Mouse (Mus musculus) c-Kit-positive CD71-positive TER-119-negative erythroid progenitor cells, embryonic 14.5 days (primary cell): ENCODE measurements around the gene Tmc5.

Source experiments
- DNase-seq: peaks from one replicate; pipeline ENCODE4 v3.0.0-alpha.2; 2013; ENCODE audit warnings: low read depth

The Tmc5 gene

DNA sequence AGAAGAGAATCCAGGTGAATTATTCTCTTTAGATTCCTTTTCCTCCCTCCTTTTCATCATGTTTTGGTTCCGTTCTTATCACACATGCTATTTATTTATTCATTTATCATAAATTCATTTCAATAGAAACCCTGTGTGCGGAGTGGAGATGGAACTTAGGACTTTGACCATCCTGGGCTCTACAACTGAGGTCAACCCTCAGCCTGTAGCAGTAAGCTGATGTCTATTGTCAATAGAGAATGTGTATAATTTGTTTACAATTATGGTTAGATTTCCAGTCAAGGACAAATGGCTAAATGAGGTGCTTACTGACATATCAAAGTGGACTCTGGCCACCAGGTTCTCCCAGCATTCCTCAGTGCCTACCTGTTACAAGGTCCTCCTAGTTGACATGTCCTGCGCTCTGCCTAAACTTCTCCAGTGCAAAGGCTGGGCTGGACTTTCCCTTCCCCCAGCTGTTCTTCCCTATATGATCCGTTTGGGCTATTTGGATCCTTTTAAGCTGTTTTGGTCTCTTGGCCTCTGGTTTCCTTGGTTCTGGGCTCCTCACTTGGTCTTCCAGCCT lies 14.2 kb downstream of the Tmc5 start:
- DNase-seq, result no peak

DNA sequence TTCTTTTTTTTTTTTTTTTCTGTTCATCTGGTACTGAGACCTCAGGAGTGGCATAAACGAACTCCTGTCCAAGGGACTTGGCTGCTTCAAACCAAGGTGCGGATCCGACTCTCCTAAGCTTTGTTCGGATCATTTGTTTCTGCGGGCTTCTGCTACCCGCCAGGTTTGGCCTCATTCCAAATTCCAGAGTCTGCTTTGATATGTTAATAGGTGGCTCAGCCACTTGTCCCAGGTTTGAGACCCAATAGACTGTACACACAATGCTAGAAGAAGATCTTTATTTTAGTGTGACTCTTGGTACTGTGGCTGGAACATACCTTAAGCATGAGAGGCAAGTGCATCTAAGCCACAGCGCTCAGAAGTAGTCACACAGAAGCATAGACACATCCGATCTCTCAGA lies 14.8 kb downstream of the Tmc5 start:
- no peak for DNase-seq

DNA sequence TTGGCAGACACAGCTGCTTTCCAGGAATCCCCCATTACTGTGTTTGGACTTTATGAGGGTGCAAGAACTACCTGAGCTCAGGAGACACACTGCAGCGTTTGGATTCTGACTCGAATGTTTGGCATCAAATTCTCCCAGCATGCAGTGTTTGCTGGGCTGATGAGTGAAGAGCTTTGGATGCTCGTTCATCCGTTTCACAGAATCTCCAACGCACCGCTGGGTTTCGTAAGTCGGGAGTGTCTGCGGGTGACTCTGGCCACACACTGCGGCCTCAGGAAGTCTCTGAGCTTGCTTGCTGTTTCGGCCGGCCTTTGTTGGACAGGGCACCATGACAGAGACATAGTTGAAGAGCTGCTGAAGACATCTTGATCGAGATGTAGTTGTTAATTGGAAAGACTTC lies 17.0 kb downstream of the Tmc5 start:
- DNase-seq, result no peak

DNA sequence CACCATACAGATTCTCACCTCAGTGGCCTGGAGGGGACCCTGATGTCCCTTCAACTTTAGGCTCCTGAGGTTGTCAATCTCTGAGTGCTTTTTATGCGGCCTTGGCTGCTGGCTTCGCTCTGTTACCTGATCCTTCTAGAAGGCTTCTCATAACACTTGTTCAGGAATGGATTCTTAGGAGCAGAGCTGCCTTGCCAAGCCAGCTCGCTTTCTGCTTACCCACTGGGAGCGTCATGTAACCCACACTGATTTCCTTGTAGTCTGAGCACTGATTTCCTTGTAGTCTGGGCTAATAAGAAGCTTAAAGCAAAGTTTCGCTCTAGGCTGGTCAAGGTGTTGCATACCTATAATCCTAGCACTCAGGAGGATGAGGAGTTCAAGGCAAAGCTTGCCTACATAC lies 21.0 kb downstream of the Tmc5 start:
- DNase-seq, result no peak

DNA sequence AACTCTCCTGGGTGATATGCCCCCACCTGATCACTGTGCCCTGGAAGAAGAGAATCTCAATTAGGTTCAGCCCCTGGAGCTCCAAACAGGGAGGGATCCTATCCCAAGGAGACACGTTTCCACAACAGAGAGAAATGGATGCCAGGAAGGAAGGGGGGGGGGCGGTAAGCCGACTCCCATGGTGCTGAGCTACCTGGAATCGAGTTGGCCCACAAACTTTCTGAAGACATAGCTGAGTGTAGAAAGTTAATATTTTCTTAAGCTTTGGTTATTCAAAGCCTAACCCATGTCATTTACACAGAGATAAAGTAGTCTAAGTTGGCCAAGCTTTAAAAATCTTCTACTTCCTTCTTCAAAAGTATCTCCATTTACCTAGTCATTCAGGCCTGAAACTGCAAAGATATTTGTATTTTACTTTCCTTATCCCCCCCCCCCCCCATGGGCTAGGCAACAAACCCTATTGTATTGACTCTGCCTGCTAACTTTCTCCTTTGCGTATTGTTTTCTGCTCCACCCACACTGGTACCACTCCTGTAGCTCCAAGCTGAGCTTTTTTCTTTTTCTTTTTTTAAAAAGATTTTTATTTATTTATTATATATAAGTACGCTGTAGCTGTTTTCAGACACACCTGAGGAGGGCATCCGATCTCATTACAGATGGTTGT lies 23.3 kb downstream of the Tmc5 start:
- no peak for DNase-seq

DNA sequence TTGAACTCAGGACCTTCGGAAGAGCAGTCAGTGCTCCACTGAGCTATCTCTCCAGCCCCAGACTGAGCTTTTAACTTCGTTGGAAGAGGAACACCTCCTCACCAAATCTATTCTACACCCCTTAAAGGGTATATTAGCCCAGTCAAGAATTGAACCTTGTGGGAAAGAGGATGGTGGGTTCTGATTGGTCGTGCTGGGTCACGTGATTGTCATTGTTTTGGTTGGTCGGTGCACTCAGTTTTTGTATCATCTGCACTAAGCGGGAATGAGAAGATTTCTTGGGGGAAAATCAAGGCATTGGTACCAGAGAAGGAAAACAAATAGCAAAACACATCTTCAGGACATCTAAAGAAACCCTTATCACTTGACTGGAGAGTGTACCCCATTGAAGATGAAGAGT lies 24.0 kb downstream of the Tmc5 start:
- no peak for DNase-seq

DNA sequence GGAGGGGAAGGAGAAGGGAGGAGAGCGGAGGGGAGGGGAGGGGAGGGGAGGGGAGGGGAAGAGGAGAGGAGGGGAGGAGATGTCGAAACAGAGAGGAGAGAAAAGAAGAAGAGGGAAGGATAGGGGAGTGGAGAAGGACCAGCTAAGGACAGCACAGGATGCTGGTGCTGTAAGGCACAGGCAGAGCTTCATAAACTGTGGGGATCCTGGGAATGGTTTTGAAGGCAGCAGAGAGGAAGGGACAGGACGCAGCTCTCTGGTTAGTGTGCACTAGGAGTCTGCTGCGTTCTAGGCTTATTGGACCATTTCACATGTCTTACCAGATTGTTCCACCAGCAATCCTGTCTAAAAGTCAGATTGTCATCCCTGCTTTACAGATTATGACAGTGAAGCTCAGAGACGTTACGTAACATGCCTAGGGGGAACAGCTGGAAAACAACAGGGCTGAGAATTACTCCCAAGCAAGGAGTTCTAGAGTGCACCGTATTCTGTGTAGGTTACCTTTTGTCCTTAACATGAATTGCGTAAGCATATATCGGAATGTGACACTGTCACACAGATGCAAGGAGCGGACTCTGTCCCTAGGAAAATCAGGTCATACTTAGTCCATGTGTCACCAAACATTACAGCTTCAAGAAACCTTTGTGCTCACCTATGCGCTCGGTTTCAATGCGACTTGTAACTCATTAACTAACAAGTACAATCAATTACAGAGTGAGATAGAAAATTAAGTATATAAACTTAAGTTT lies 30.6 kb downstream of the Tmc5 start:
- no peak for DNase-seq

DNA sequence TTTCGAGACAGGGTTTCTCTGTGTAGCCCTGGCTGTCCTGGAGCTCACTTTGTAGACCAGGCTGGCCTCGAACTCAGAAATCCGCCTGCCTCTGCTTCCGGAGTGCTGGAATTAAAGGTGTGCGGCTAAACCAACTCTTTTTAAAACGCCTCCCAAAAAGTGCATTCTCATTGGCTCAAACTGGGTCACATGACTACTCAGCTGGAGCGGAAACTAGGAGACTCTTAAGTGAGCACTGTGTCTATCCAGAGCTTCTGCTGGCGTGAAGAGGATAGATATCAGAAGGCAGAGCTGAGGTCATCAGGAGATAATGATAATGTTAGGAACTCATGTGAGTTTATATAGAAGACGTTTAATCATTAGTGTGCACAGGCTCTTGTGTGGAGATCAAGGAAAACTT lies 36.0 kb downstream of the Tmc5 start:
- no peak for DNase-seq

DNA sequence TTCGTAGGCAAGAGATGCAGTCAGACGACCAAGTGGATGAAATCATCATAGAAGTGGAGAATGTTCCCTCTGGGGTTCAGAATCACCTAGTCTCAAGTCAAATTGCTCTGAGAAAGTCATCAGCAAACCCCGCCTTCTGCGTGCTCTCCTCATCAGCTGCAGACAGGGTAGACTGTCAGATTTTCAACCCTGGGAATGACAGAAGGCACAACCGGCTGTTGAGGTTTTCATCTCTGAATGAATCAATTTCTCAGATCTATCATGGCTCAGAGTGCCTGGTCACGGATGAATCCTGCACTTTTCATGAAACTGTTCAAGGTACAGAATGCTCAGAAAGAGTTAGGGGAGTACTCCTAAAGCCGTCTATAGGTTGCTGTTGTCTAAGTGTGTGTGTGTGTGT lies 36.9 kb downstream of the Tmc5 start:
- DNase-seq, result no peak

DNA sequence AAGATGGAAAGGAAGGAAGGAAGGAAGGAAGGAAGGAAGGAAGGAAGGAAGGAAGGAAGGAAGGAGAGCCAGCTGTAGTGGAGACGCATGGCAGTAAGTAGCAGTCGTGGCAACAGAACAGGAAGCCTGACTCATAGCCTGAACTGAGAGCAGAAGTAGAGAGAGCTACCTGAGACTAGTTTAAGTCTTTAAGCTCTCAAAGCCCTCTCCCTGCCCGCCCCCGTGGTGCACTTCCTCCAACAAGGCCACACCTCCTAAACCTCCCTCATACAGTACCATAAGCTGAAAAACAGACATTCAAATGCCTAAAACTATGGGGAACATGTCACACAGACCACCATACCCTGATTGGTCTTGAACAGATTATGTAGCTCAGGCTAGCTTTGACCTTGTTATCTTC lies 40.4 kb downstream of the Tmc5 start:
- no peak for DNase-seq

DNA sequence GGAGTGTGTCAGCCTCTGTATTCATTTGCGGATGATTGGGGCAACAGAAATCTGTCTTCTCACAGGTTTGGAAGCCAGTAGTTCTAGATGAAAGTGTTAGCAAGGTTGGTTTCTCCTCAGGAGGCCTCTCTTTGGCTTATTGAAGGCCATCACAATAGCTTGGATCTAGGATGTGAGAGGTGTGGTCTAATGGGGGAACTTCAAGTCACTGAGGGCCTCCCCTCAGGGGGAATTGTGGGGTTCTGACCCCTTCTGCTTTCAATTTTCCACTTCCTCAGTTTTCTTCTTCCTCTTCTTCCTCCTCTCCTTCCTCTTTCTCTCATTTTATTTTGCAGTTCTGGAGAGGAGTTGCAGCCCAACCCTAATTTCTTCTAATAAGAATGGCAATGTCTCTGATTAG lies 49.1 kb downstream of the Tmc5 start:
- DNase-seq, result no peak

DNA sequence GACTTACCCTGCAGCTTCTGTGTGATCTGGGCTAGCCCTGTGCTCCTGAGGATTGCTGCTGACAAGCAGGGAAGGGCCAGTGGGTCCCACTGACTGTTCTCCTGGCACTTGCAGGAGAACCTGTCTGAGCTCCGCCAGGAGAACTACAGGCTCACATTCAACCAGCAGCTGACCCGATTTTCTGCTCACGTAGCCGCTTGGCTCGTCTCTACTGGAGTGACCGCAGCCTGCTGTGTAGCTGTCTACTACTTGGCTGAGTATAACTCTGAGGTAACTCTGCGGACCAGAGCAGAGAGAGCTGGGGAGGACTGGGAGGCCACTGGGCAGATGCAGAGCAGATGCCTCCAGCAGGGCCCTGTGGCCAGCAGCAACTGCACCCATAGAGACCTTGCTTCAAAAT lies 52.2 kb downstream of the Tmc5 start:
- DNase-seq, result no peak

DNA sequence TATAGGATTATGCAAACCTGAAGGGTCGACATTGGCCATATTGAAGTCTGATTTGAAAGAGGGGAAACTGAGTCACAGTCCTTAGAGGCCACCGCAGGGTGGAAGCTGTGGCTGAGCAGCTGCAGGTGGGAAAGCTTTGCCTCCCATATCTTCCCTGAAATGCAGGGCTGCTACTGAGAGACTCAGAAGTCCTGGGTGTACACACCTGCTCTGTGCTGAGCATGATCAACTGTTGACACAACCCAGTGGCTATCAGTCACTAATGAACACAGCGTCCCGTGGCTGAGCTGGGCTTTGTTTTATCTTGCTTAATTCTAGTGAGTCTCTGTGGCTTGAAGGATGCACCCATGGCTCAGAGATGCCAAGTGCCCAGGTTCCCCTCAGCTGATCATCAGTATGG lies 53.0 kb downstream of the Tmc5 start:
- no peak for DNase-seq

DNA sequence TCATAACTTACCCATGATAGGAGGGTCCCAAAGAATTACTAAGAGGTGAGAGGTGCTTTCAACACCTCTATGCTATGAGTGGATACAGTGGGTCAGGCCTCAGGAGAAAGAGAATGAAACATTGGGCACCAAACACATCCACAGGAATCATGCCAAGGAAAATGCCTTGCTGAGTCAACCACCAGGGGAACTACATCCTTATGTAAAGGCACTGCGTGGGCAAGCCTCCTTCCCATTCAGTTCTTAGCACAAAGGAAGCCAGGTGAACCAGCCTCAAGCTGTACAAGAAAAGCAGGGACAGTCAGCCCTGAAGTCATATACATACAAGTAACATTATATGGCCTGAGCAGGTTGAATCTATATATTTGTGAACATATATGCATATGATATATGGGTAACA lies 53.8 kb downstream of the Tmc5 start:
- DNase-seq, result no peak

DNA sequence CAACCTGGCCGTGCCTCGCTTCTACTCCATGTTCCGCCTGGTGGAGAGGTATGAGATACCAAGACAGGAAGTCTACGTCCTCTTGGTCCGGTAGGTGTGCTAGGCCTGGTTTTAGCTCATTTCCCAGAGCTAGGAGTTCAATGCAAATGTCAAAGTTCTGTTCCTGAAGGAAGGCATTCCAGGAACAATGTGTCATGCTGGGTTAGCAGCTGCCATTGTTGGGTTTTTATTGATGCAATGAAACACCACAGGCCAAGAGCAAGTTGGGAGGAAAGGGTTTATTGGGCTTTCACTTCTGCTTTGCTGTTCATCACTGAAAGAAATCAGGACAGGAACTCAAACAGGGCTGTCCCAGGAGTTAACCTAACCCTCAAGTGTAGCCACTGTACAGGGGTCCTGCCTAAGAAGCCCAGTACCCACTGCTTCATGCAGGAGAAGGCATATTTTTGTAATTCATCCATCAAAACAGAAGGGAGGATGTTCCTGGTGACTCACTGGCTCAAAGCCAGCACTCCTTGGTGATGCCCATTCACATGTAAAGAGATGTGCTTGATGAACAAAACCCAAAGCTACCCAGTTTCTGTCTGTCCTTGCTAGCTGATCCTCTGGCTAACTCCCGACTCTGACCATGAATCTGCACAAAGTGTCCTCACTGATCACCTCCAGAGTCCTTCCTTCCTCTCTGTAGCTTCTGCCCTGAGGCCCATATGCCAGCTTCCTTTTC lies 55.6 kb downstream of the Tmc5 start:
- DNase-seq, result no peak

DNA sequence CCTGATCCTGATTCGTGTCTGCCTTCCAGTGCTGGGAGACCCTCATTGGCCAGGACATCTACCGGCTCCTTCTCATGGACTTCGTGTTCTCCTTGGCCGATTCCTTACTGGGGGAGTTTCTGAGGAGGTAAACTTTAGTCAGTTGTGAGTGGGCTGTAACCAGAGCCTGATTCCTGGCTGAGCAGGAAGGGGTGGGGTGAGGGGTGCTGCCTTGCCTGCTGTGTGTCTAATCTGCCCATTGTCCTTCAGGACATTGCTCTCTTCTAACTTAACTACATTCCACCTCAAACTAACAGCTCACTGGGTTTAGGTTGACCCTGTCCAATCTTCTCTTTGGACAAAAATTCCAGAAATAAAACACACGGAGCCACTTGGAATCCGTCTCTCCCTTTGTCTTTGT lies 59.6 kb downstream of the Tmc5 start:
- DNase-seq, result no peak

DNA sequence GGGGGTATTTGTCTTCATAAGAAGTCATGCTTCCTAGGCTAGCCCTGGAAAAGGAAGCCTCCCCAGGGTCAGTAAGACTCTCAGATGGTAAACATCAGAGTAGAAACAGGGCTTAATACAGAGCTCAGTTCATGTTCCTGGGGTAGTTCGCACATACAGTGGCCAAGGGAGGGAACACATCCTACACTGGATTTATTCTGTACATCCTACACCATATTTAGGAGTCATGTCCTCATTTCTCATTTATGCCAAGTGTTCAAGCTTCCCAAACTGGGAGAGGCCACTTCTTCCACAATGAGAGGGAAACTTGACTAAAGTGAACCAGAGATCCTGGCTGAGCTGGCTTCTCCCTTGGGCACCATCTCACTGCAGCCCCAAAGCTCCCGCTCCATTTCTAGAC lies 70.7 kb downstream of the Tmc5 start:
- no peak for DNase-seq

DNA sequence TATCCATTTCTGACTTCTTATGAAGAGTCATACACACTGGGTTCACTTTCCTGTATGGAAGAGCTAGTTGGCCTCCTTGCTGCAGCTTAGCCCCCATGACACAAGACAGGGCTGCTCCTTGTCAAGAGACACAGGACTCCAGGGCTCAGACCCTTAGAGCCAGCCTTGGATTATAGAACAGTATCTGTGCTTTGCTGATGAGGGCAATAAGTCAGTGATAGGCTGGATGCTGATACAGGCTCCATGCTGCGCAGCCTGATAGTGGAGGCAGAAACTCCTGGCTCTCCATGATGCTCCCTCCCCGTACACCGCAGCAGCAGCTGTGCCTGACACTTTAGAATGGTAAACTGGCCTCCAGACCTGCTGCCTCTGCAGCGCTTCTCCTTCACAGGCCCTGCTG lies 73.0 kb downstream of the Tmc5 start:
- no peak for DNase-seq

DNA sequence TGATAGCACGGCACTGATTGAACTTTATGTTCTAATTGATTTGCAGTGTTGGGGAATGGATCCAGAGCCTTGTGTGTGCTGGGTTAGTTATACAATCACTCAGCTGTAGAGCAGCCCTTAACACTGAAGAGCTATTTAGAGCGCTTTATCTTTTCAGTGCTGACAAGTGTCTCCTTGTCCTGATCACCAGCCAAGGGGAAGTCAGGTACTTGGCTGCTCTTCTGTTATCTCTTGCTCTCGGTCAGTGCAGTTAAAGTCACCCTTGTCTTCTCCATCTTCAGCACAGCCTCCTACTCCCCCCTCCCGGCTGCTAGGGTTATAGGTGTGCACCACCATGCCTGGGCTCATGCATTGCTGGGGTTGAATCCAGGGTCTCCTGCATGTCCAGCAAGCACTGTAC lies 79.7 kb downstream of the Tmc5 start:
- no peak for DNase-seq

DNA sequence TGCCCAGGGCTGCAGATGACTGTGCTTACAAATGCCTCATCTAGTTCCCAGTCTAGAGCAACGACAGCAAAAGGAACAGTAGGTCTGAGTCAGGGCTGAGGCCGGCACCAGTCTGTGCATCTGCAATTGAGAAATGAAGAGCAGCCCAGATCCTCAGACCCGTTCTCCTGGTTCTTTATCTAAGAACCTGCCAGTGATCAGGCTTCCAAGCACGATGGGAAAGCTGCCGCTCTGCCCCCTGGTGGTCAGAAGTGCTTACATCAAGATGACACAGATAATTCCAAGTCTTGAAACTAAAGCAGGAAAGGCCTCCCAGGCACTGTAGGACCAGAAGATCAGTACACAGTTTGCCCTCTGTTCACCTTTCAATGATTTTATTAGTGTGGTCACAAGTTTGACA lies 91.1 kb downstream of the Tmc5 start:
- peak; percentile 58 for DNase-seq

DNA sequence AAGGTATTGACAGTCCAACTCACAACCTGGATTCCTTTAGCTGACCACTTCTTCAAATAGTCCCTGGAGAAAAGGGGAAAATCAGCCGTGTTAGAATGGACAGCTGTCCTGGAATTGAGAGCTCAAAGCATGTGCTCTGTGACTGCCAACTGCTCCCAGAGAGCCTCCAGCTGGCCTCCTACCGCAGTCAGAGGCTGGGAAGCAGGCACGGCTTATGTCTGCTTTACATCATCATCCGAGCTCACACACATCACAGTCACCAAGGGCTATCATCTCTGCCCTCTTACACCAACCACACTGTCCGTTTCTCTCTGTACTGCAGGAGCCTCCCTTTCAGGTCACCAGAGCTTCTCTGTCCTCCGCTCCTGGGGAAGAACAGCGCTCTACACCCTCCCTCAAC lies 92.0 kb downstream of the Tmc5 start:
- no peak for DNase-seq

DNA sequence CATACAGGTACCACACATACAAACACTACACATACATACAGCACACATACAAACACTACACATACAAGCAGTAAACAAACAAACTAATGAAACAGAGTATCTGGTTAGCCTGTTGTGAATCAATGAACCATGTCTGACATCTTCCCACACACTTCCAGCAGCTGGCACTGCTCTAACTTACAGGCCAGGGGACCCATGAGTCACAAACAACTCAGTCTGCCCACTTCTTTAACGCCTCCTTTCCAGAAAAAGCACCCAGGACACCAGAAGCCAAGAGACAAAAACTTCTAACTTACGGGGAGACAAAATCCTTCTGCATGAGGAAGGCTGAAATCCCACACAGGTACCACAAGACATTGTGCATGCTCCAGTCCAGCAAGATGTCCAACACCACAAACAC lies 94.2 kb downstream of the Tmc5 start:
- no peak for DNase-seq

DNA sequence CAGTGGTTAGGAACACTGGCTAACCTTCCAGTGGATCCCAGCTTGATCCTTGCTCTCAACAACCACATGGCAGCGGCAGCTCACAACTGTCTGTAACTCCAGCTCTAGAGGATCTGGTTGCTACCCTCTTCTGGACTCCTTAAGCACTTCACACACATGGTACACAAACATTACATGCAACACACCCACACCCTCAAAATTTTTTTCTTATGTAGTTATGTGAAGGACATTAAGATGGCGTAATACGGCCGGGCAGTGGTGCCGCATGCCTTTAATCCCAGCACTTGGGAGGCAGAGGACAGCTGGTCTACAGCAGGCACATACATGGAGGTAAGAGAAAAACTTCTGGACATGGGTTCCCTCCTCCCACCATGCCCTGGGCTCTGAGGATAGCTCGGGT lies 99.0 kb downstream of the Tmc5 start:
- no peak for DNase-seq
